Mouse (Mus musculus): Measurements from ENCODE around the gene Mcrip1.

GRCm38 (mm10) chr11:120580190-120580589 lies 30.7 kb upstream of the Mcrip1 start:
- TF ChIP-seq POLR2A (IDR thresholded peaks at IDR 0.05; ENCODE audit: low read depth, low read length) (peak; percentile 9; the same call in 1 of the 2 replicates), CTCF (IDR thresholded peaks at IDR 0.05; ENCODE audit: borderline replicate concordance, insufficient read depth, low read length) (no peak)
